Mouse (Mus musculus): ENCODE measurements at regions not wholly inside any gene's neighbourhood (a gene's known extent, or its start where the extent isn't known, plus 50 kb on each side); places are given as distances from the start of the nearest gene placed in this dataset.
"Not testable (repeated sequence)": the region's sequence is repeated elsewhere in the genome, so short reads cannot be mapped to it uniquely, and the experiment has no call there.

- in situ Hi-C loops (cut with MboI; ENCODE audit: low sequenced_read_pairs): no loop called here
Measured at GRCm38 (mm10) chr13:5367058-5367797, 494.1 kb upstream of the Klf6 start.

- in situ Hi-C loops (cut with MboI; ENCODE audit: low sequenced_read_pairs): no loop called here
Measured at GRCm38 (mm10) chr13:5370007-5370406, 491.3 kb upstream of the Klf6 start.

GRCm38 (mm10) chr13:5373191-5373590 lies 488.1 kb upstream of the Klf6 start:
- in situ Hi-C loops (cut with MboI; ENCODE audit: low sequenced_read_pairs): no loop called here

- in situ Hi-C loops (cut with MboI; ENCODE audit: low sequenced_read_pairs): no loop called here
Measured at GRCm38 (mm10) chr13:5408226-5408804, 453.0 kb upstream of the Klf6 start.

GRCm38 (mm10) chr13:5412052-5412451 lies 449.2 kb upstream of the Klf6 start:
- in situ Hi-C loops (cut with MboI; ENCODE audit: low sequenced_read_pairs): no loop called here

- in situ Hi-C loops (cut with MboI; ENCODE audit: low sequenced_read_pairs): not testable (repeated sequence)
Measured at GRCm38 (mm10) chr13:5413009-5413408, 448.3 kb upstream of the Klf6 start.

GRCm38 (mm10) chr13:5424110-5424509 lies 437.2 kb upstream of the Klf6 start:
- in situ Hi-C loops (cut with MboI; ENCODE audit: low sequenced_read_pairs): no loop called here

GRCm38 (mm10) chr13:5425491-5426232 lies 435.6 kb upstream of the Klf6 start:
- in situ Hi-C loops (cut with MboI; ENCODE audit: low sequenced_read_pairs): no loop called here

- in situ Hi-C loops (cut with MboI; ENCODE audit: low sequenced_read_pairs): no loop called here
Measured at GRCm38 (mm10) chr13:5433652-5434051, 427.6 kb upstream of the Klf6 start.

- in situ Hi-C loops (cut with MboI; ENCODE audit: low sequenced_read_pairs): no loop called here
Measured at GRCm38 (mm10) chr13:5435131-5435530, 426.2 kb upstream of the Klf6 start.

GRCm38 (mm10) chr13:5436191-5436590 lies 425.1 kb upstream of the Klf6 start:
- in situ Hi-C loops (cut with MboI; ENCODE audit: low sequenced_read_pairs): no loop called here

GRCm38 (mm10) chr13:5440454-5440853 lies 420.8 kb upstream of the Klf6 start:
- in situ Hi-C loops (cut with MboI; ENCODE audit: low sequenced_read_pairs): no loop called here

- in situ Hi-C loops (cut with MboI; ENCODE audit: low sequenced_read_pairs): no loop called here
Measured at GRCm38 (mm10) chr13:5444759-5445478, 416.4 kb upstream of the Klf6 start.

GRCm38 (mm10) chr13:5448601-5449000 lies 412.7 kb upstream of the Klf6 start:
- in situ Hi-C loops (cut with MboI; ENCODE audit: low sequenced_read_pairs): no loop called here

- in situ Hi-C loops (cut with MboI; ENCODE audit: low sequenced_read_pairs): no loop called here
Measured at GRCm38 (mm10) chr13:5480779-5481178, 380.5 kb upstream of the Klf6 start.

- in situ Hi-C loops (cut with MboI; ENCODE audit: low sequenced_read_pairs): no loop called here
Measured at GRCm38 (mm10) chr13:5492266-5492665, 369.0 kb upstream of the Klf6 start.

- in situ Hi-C loops (cut with MboI; ENCODE audit: low sequenced_read_pairs): no loop called here
Measured at GRCm38 (mm10) chr13:5497535-5497934, 363.7 kb upstream of the Klf6 start.

GRCm38 (mm10) chr13:5511784-5512183 lies 349.5 kb upstream of the Klf6 start:
- in situ Hi-C loops (cut with MboI; ENCODE audit: low sequenced_read_pairs): no loop called here

GRCm38 (mm10) chr13:5515552-5515951 lies 345.7 kb upstream of the Klf6 start:
- in situ Hi-C loops (cut with MboI; ENCODE audit: low sequenced_read_pairs): no loop called here

GRCm38 (mm10) chr13:5516088-5516487 lies 345.2 kb upstream of the Klf6 start:
- in situ Hi-C loops (cut with MboI; ENCODE audit: low sequenced_read_pairs): no loop called here

- in situ Hi-C loops (cut with MboI; ENCODE audit: low sequenced_read_pairs): no loop called here
Measured at GRCm38 (mm10) chr13:5519181-5519580, 342.1 kb upstream of the Klf6 start.

All from CH12F3 (cell line).